Mouse (Mus musculus): ENCODE results near the gene Itih5. TPM values are rescaled to one million over a fixed set of nuclear protein-coding genes. Genes with fewer than 3 reads are reported as not detected.

The Itih5 gene
- total and polyA plus RNA-seq, 3 experiments, result not detected

DNA sequence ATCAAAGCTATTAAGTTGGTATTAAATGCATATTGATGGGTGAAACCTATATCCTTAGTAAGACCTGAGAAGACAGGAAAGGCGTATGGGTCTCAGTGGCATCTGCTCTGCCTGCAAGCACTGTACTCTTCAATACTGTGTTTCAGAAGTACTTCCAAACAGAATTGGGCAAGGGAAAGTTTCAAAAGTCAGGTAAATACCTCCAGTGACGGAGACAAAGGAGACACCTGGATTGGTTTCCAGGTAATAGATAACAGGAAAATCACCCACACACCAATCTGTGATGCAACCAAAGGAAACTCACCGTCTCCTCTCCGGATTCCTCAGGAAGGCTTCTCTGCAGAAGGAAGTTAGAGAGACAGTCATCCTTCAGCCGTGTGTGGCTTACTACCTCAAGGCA, 25.9 kb upstream of the Itih5 start:
- DNase-seq (ENCODE audit: low read depth, low spot score), result no peak
- no peaks in the 10 kb centered on the region for H3K36me3 ChIP-seq (ENCODE audit: control insufficient read depth in 1 of 2, insufficient read depth in 2 of 2, low read length in 2 of 2)
- no peaks in the 10 kb centered on the region for H3K9me3 ChIP-seq (replicated peaks; ENCODE audit: insufficient read depth, low read length)
- no peaks in the 10 kb centered on the region; a peak in 1 of 4 replicates for H3K27me3 ChIP-seq (ENCODE audit: control insufficient read depth in 1 of 2, insufficient read depth in 2 of 2, low read length in 2 of 2)
- no peaks in the 10 kb centered on the region for H3K79me2 ChIP-seq (ENCODE audit: control insufficient read depth, insufficient read depth, low read length, poor library complexity)
- H3K4me3 ChIP-seq (ENCODE audit: control insufficient read depth in 1 of 2, insufficient read depth in 1 of 2, low read depth in 2 of 2, low read length in 2 of 2), result no peak overlapping the region
- H3K4me1 ChIP-seq (ENCODE audit: control insufficient read depth in 1 of 2, insufficient read depth in 2 of 2, low read length in 2 of 2), result no peaks in the 10 kb centered on the region
- H3K9ac ChIP-seq (ENCODE audit: control insufficient read depth, low read depth, low read length, poor library complexity, severe bottlenecking), result no peak overlapping the region
- no peak overlapping the region for H3K27ac ChIP-seq (ENCODE audit: control insufficient read depth, low read depth, low read length)
- no peak for TF ChIP-seq MYC (IDR thresholded peaks at IDR 0.05; ENCODE audit: low read depth, low read length)
- TF ChIP-seq SMC3 (IDR thresholded peaks at IDR 0.05; ENCODE audit: low read depth, low read length), result no peak
- no peak for TF ChIP-seq POLR2A (IDR thresholded peaks at IDR 0.05; ENCODE audit: control insufficient read depth in 1 of 2, insufficient read depth in 1 of 2, low read depth in 1 of 2, low read length in 2 of 2, poor library complexity in 1 of 2)
- no peak for TF ChIP-seq USF2 (IDR thresholded peaks at IDR 0.05; ENCODE audit: borderline replicate concordance in 1 of 2, insufficient read depth in 1 of 2, low read depth in 1 of 2, low read length in 2 of 2)
- no peak for TF ChIP-seq ZKSCAN1 (IDR thresholded peaks at IDR 0.05; ENCODE audit: low read depth, low read length)
- TF ChIP-seq POLR2AphosphoS2 (IDR thresholded peaks at IDR 0.05; ENCODE audit: low read length), result no peak
- TF ChIP-seq BHLHE40 (IDR thresholded peaks at IDR 0.05; ENCODE audit: borderline replicate concordance, low read depth, low read length), result no peak
- TF ChIP-seq EP300 (IDR thresholded peaks at IDR 0.05; ENCODE audit: low read depth in 1 of 2, low read length in 2 of 2), result no peak
- no peak for TF ChIP-seq MXI1 (IDR thresholded peaks at IDR 0.05; ENCODE audit: low read depth, low read length)
- no peak for TF ChIP-seq RCOR1 (IDR thresholded peaks at IDR 0.05; ENCODE audit: low read depth, low read length)
- TF ChIP-seq GABPA (IDR thresholded peaks at IDR 0.05; ENCODE audit: low read depth, low read length), result no peak
- TF ChIP-seq MAFK (IDR thresholded peaks at IDR 0.05; ENCODE audit: borderline replicate concordance, low read depth, low read length), result no peak
- no peak for TF ChIP-seq TAL1 (IDR thresholded peaks at IDR 0.05; ENCODE audit: low read length)
- no peak for TF ChIP-seq NELFE (IDR thresholded peaks at IDR 0.05; ENCODE audit: low read depth, low read length)
- TF ChIP-seq TCF12 (IDR thresholded peaks at IDR 0.05; ENCODE audit: low read depth, low read length), result no peak

DNA sequence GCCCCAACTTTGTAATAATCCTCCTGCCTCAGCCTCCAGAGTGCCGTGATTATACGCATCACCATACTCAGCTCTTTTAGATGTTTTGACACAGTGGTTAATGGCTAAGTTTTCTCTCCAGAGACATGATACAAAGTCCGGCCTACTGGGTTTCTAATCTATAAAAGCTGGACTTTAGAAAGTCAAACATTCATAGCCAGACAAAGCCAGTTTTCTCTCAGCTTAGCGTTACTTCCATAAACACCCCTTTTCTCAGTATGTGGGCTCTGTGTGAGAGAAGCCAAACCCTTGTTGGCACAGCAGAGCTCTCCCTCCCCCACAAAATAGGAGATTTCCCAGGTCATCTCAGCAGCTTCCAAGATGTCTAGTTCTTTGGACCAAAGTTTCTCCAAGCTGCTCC, 24.8 kb upstream of the Itih5 start:
- Histone ChIP-seq H3K36me3 (ENCODE audit: control insufficient read depth in 1 of 2, insufficient read depth in 2 of 2, low read length in 2 of 2) (no peaks in the 10 kb centered on the region), H3K27me3 (ENCODE audit: control insufficient read depth in 1 of 2, insufficient read depth in 2 of 2, low read length in 2 of 2) (no peaks in the 10 kb centered on the region; a peak in 1 of 4 replicates), H3K9ac (ENCODE audit: control insufficient read depth, low read depth, low read length, poor library complexity, severe bottlenecking) (no peak overlapping the region), H3K79me2 (ENCODE audit: control insufficient read depth, insufficient read depth, low read length, poor library complexity) (no peaks in the 10 kb centered on the region), H3K9me3 (replicated peaks; ENCODE audit: insufficient read depth, low read length) (no peaks in the 10 kb centered on the region), H3K27ac (ENCODE audit: control insufficient read depth, low read depth, low read length) (no peak overlapping the region), H3K4me1 (ENCODE audit: control insufficient read depth in 1 of 2, insufficient read depth in 2 of 2, low read length in 2 of 2) (no peaks in the 10 kb centered on the region), H3K4me3 (ENCODE audit: control insufficient read depth in 1 of 2, insufficient read depth in 1 of 2, low read depth in 2 of 2, low read length in 2 of 2) (no peak overlapping the region)
- no peak for TF ChIP-seq MXI1 (IDR thresholded peaks at IDR 0.05; ENCODE audit: low read depth, low read length)
- no peak for TF ChIP-seq CHD1 (IDR thresholded peaks at IDR 0.05; ENCODE audit: low read depth, low read length)
- no peak for DNase-seq (ENCODE audit: low read depth, low spot score)
